Mouse (Mus musculus) limb, embryonic 10.5 days (tissue): ENCODE measurements around the gene Hnrnph2. TPM values are rescaled to one million over a fixed set of nuclear protein-coding genes. Genes with fewer than 3 reads are reported as not detected.

ENCODE experiments used
- DNase-seq: peaks from one replicate; pipeline ENCODE4 v3.0.0-alpha.2; 2017; ENCODE audit warnings: low spot score
- H3K27ac ChIP-seq: fragments of 300-500 bp; sonication (generic); 2 replicates; pipeline ENCODE4 v1.5.1; 2016; ENCODE audit warnings: mild to moderate bottlenecking
- H3K27me3 ChIP-seq: fragments of 300-500 bp; sonication (generic); 2 replicates; pipeline ENCODE4 v1.6.1; 2016; ENCODE audit warnings: low read depth, mild to moderate bottlenecking; ENCODE audit not compliant: poor library complexity, severe bottlenecking
- H3K36me3 ChIP-seq: fragments of 300-500 bp; sonication (generic); 2 replicates; pipeline ENCODE4 v1.6.1; 2016; ENCODE audit warnings: mild to moderate bottlenecking, moderate library complexity
- H3K4me1 ChIP-seq: fragments of 300-500 bp; sonication (generic); 2 replicates; pipeline ENCODE4 v1.6.1; 2016
- H3K4me3 ChIP-seq: fragments of 300-500 bp; sonication (generic); 2 replicates; pipeline ENCODE4 v1.5.1; 2016; ENCODE audit warnings: mild to moderate bottlenecking, moderate library complexity
- H3K9me3 ChIP-seq: fragments of 300-500 bp; sonication (generic); replicated peaks from 2 replicates; pipeline ENCODE4 v1.6.1; 2016; ENCODE audit warnings: mild to moderate bottlenecking
- WGBS: fragments of 180-500 bp; shearing (Covaris S2); methylation state at CpG from one replicate; pipeline ENCODE4 v1.1.7; 2016; 5-methylcytosine and 5-hydroxymethylcytosine counted together
- polyA plus RNA-seq: library from polyadenylated mRNA; unstranded; fragments of >200 nt; fragmentation: Nextera tagmentation; extraction: Ambion mirVana; gene quantifications from 2 replicates; pipeline ENCODE4 v1.2.1, GENCODE M21; 2016

Gene Hnrnph2
- polyA plus RNA-seq = 196 and 211 TPM in 2 replicates

GRCm38 (mm10) chrX:134600659-134601379 lies at the start of gene Hnrnph2, which contains the start of gene Gla:
Gene Hnrnph2 (plus strand): TSS chrX:134601179.
Gene Gla (minus strand): TSS chrX:134601125.
- WGBS = 13% methylated on average over 33 of the region's 33 CpGs

GRCm38 (mm10) chrX:134553326-134553725 lies 47.7 kb upstream of the Hnrnph2 start:
- no peak for DNase-seq
- H3K4me1 ChIP-seq = no peaks in the 10 kb centered on the region
- no peaks in the 10 kb centered on the region for H3K36me3 ChIP-seq
- no peak overlapping the region for H3K27ac ChIP-seq
- H3K9me3 ChIP-seq = no peaks in the 10 kb centered on the region
- H3K27me3 ChIP-seq = 0 out of 2 replicates have a peak, but pooled peaks cover 9% of the 10 kb centered on the region
- 87% methylated on average over 4 of the region's 4 CpGs for WGBS
- no peak overlapping the region for H3K4me3 ChIP-seq

More at GRCm38 (mm10) chrX:134600659-134601379, at the start of gene Hnrnph2, which contains the start of gene Gla:
- H3K36me3 ChIP-seq = peaks cover 8% of the 10 kb centered on the region
- H3K27ac ChIP-seq = peak within 1 kb of the TSS; percentile 90
- peak within 1 kb of the TSS; percentile 62 for H3K4me3 ChIP-seq
- DNase-seq = peak; percentile 84
- peaks cover 35% of the 10 kb centered on the region for H3K27me3 ChIP-seq
- 0 out of 2 replicates have a peak, but pooled peaks cover 6% of the 10 kb centered on the region for H3K4me1 ChIP-seq
- no peaks in the 10 kb centered on the region for H3K9me3 ChIP-seq

GRCm38 (mm10) chrX:134554425-134554824 lies 46.6 kb upstream of the Hnrnph2 start:
- WGBS = 74% methylated on average over 6 of the region's 6 CpGs
- no peak overlapping the region for H3K4me3 ChIP-seq
- no peaks in the 10 kb centered on the region for H3K36me3 ChIP-seq
- no peaks in the 10 kb centered on the region for H3K9me3 ChIP-seq
- H3K4me1 ChIP-seq = no peaks in the 10 kb centered on the region
- no peak for DNase-seq
- H3K27ac ChIP-seq = no peak overlapping the region
- 0 out of 2 replicates have a peak, but pooled peaks cover 12% of the 10 kb centered on the region for H3K27me3 ChIP-seq

GRCm38 (mm10) chrX:134564326-134564725 lies 36.7 kb upstream of the Hnrnph2 start:
- H3K36me3 ChIP-seq = no peaks in the 10 kb centered on the region
- 92% methylated on average over 4 of the region's 4 CpGs for WGBS
- no peak overlapping the region for H3K27ac ChIP-seq
- H3K4me1 ChIP-seq = no peaks in the 10 kb centered on the region
- H3K4me3 ChIP-seq = no peak overlapping the region
- peaks cover 58% of the 10 kb centered on the region for H3K27me3 ChIP-seq
- DNase-seq = no peak
- H3K9me3 ChIP-seq = no peaks in the 10 kb centered on the region

GRCm38 (mm10) chrX:134566536-134567222 lies 34.3 kb upstream of the Hnrnph2 start:
- no peaks in the 10 kb centered on the region for H3K36me3 ChIP-seq
- H3K27me3 ChIP-seq = peaks cover 54% of the 10 kb centered on the region
- H3K4me1 ChIP-seq = no peaks in the 10 kb centered on the region
- 89% methylated on average over 8 of the region's 8 CpGs for WGBS
- H3K4me3 ChIP-seq = no peak overlapping the region
- no peaks in the 10 kb centered on the region for H3K9me3 ChIP-seq
- H3K27ac ChIP-seq = no peak overlapping the region
- DNase-seq = no peak

GRCm38 (mm10) chrX:134577896-134578295 lies 23.1 kb upstream of the Hnrnph2 start:
- no peaks in the 10 kb centered on the region for H3K9me3 ChIP-seq
- H3K36me3 ChIP-seq = no peaks in the 10 kb centered on the region
- DNase-seq = no peak
- no peak overlapping the region for H3K27ac ChIP-seq
- H3K4me1 ChIP-seq = no peaks in the 10 kb centered on the region
- WGBS = 86% methylated on average over 4 of the region's 4 CpGs
- peaks cover 28% of the 10 kb centered on the region for H3K27me3 ChIP-seq
- no peak overlapping the region for H3K4me3 ChIP-seq

- Histone ChIP-seq H3K4me1 (no peaks in the 10 kb centered on the region), H3K4me3 (no peak overlapping the region), H3K36me3 (no peaks in the 10 kb centered on the region), H3K27me3 (peaks cover 48% of the 10 kb centered on the region), H3K27ac (no peak overlapping the region), H3K9me3 (no peaks in the 10 kb centered on the region)
- WGBS = 87% methylated on average over 14 of the region's 14 CpGs
- DNase-seq = no peak
These were observed 20.3 kb upstream of the Hnrnph2 start for GRCm38 (mm10) chrX:134580528-134581305.

GRCm38 (mm10) chrX:134582270-134582669 lies 18.7 kb upstream of the Hnrnph2 start:
- Histone ChIP-seq H3K27ac (no peak overlapping the region), H3K9me3 (no peaks in the 10 kb centered on the region)
- 90% methylated on average over 11 of the region's 11 CpGs for WGBS

GRCm38 (mm10) chrX:134582888-134583669 lies 17.9 kb upstream of the Hnrnph2 start, which contains the start of gene Btk:
Gene Btk (minus strand): TSS chrX:134583570.
- Histone ChIP-seq H3K4me1 (no peaks in the 10 kb centered on the region), H3K4me3 (no peak within 1 kb of the TSS), H3K27ac (no peak within 1 kb of the TSS), H3K36me3 (peaks cover 10% of the 10 kb centered on the region), H3K27me3 (peaks cover 58% of the 10 kb centered on the region), H3K9me3 (no peaks in the 10 kb centered on the region)
- no peak for DNase-seq
- WGBS = 90% methylated on average over 11 of the region's 11 CpGs

More at GRCm38 (mm10) chrX:134582270-134582669, 18.7 kb upstream of the Hnrnph2 start:
- Histone ChIP-seq H3K4me1 (no peaks in the 10 kb centered on the region), H3K4me3 (no peak overlapping the region), H3K36me3 (peaks cover 3% of the 10 kb centered on the region), H3K27me3 (peaks cover 58% of the 10 kb centered on the region)
- no peak for DNase-seq

GRCm38 (mm10) chrX:134585103-134586002 lies 15.6 kb upstream of the Hnrnph2 start, which contains the start of gene Rpl36a:
Gene Rpl36a (plus strand): TSS chrX:134585654.
- Histone ChIP-seq H3K27me3 (peaks cover 74% of the 10 kb centered on the region), H3K9me3 (no peaks in the 10 kb centered on the region), H3K4me3 (peak within 1 kb of the TSS; percentile 58), H3K36me3 (peaks cover 21% of the 10 kb centered on the region), H3K4me1 (no peaks in the 10 kb centered on the region), H3K27ac (peak within 1 kb of the TSS; percentile 87)
- 15% methylated on average over 45 of the region's 45 CpGs for WGBS
- peak; percentile 87 for DNase-seq

GRCm38 (mm10) chrX:134586447-134586846 lies 14.5 kb upstream of the Hnrnph2 start:
- DNase-seq = no peak
- WGBS = 25% methylated on average over 8 of the region's 8 CpGs
- no peaks in the 10 kb centered on the region for H3K4me1 ChIP-seq
- H3K27me3 ChIP-seq = peaks cover 75% of the 10 kb centered on the region
- H3K4me3 ChIP-seq = peak overlapping the region; percentile 58
- H3K36me3 ChIP-seq = peaks cover 24% of the 10 kb centered on the region
- peak overlapping the region; percentile 87 for H3K27ac ChIP-seq
- H3K9me3 ChIP-seq = no peaks in the 10 kb centered on the region
